Mouse (Mus musculus) small intestine, adult 2 months (tissue): ENCODE results near the gene Phf5a.

ENCODE experiments used
- CTCF ChIP-seq: fragments of 200-500 bp; IDR thresholded peaks from 2 replicates; pipeline ENCODE4 v1.5.1; 2012; ENCODE audit warnings: low read depth, mild to moderate bottlenecking, control low read depth, inconsistent platforms, low read length, moderate library complexity, mixed read lengths; ENCODE audit not compliant: insufficient replicate concordance, insufficient read length; ENCODE audit errors: extremely low read depth
- POLR2A ChIP-seq: fragments of 200-500 bp; IDR thresholded peaks from 2 replicates; pipeline ENCODE4 v1.6.1; 2012; ENCODE audit warnings: low read depth, mild to moderate bottlenecking, control low read depth, inconsistent platforms, low read length, moderate library complexity

GRCm38 (mm10) chr15:81885418-81885934, 13.8 kb upstream of the Phf5a start:
- TF ChIP-seq POLR2A (no peak), CTCF (no peak)
